Mouse (Mus musculus) heart, postnatal 4 days (tissue): ENCODE data around the gene Alkbh4. TPM values are rescaled to one million over a fixed set of nuclear protein-coding genes. Genes with fewer than 3 reads are reported as not detected.
"Not testable (repeated sequence)": the region's sequence is repeated elsewhere in the genome, so short reads cannot be mapped to it uniquely, and the experiment has no call there.

Source experiments
- DNase-seq: peaks from one replicate; pipeline ENCODE4 v3.0.0; 2021
- total RNA-seq, 2 experiments: library from RNA; stranded (reverse); gene quantifications; 2 replicates each; pipeline ENCODE4 v1.2.3; 2021

Alkbh4 gene
- total RNA-seq, 2 experiments from 2014 or later, result 6.5 to 7.4 TPM

DNA sequence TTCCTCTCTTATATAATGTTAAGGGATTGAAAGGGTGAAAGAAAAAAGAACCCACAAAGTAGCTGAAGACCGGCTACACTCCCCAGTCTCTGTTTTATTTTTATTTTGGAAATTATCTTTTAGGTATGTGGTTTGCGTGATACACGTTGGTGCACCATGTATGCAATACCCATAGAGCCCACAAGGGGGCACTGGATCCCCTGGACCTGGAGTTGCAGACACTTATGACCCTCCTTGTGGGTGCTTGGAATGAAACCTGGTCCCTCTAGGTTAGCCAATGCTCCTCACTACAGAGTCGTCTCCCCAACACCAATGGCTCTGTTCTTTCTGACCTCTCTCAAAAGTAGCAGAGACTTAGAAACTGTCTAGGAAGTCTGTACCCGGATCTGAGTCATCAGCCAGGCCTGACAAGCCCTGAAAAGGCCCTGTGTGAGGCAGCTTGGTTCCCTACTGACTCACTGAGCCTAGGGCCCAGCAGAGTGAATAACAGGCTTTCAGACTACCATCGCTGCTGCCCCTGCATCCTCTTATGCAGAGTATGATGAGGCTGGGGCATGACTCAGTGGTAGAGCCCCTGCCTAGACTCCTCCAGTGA, 7.3 kb downstream of the Alkbh4 start:
- no peak for DNase-seq

DNA sequence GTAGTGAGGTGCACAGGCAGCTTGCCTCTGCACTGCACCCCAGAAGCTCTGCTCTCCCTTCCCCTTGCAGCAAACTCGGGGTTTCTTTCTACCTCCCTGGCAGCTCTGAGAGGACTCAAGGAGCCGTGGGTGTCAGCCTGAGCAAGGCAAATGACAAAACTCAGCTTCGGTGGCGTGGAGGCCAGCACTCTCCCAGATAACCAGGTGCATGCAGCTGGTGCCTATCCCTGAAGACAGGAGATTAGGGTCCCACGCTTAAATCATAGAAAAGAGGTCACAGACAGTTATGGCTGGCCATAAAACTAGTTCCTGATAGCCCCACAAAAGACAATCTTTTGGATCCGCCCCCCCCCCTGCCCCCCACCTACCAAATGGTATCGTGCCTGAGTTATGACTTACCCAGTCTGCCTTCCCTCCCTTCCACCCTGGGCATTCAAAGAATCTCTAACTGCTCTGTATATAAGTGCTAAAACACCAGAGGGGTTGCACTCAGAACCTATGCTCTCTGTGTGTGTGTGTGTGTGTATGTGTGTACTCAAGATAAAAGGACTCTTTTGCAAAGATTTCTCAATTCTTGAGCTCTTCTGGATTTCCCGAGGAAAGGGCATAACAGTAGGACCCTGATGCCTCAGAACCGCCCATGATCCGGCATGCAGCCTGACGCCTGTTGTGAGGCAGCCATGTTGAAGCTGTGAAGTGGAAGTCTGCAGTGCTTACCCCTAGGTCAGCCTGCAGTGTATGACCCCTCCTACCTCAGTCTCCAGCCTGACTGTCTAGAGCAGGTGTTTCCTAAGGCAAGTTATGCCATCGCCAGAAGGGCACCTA, 8.9 kb downstream of the Alkbh4 start:
- DNase-seq, result peak; percentile 60

DNA sequence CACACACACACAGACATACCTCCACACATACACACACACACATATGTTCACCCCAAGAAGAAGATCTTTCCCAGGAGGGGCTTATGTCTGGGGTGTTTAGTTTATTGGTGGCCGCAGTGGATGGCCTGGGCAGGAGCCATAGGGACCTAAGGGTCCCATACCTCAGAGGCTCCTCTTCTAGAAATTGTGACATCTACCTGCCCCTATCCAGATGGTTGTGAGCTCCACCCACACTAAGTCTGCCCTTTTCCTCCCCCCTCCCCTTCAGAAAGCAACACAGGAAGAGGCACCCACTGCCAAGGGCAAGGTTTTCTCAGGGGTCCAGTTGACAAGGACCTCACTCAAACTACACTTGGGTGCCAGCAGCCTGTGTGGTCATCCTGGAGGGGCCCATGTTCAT, 11.0 kb downstream of the Alkbh4 start:
- DNase-seq, result no peak

DNA sequence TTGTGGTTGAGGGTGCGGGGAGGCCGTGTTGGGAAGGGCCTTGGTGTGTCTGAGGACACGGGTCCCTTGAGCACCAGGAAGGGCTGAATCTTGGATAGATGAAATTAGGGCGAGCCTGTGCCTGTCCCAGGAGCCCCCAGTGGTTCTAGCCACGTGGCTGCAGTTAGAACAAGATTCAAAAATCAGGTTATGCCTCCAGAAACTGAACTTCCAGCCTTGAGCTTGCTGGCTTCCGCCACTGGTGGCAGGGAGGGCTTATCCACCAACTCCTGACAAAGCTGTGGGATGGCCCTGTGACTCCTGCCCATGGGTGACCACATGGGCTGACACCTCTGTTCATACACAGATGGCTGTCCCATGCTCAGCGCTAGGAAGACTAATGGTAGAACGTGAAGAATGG, 11.8 kb downstream of the Alkbh4 start:
- no peak for DNase-seq

DNA sequence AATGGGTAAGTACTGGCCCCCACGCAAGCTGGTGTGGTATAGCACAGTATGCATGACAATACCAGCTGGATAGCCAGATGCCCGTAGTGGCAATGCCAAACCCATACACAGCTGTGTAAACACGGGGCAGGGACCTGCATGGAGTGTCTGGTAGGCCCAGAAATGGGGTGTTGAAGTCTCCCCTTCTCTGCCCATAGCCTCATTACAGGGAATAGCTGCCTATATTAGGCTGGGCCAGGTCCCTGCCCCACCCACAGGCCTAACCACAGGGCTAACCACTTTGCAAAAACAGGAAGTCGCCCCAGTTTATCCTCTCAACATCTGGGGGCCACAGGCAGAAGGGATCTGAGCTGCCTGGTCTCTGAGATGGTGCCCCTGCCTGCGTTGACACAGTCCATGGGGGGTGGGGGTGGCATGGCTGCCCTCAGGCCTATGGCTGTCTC, 13.2 kb downstream of the Alkbh4 start:
- not testable (repeated sequence) for DNase-seq

DNA sequence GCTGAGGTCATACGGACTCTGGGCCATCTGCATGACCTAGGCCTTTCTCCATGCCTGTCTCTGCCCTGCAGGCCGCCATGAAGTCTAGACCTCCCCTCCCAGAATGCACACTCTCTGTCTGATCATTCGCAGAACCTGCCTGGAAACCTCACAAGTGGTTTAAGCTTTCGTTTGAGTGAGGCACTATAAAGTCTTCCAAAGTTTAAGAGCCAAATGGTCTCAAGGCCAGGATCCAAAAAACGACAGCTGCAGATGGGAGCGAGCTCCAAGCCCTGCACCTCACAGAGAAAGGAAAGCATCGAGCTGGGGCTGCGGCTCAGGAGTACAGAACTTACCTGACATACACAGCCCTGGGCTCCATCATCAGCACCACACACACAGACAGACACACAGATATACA, 16.4 kb downstream of the Alkbh4 start:
- DNase-seq, result peak; percentile 43

DNA sequence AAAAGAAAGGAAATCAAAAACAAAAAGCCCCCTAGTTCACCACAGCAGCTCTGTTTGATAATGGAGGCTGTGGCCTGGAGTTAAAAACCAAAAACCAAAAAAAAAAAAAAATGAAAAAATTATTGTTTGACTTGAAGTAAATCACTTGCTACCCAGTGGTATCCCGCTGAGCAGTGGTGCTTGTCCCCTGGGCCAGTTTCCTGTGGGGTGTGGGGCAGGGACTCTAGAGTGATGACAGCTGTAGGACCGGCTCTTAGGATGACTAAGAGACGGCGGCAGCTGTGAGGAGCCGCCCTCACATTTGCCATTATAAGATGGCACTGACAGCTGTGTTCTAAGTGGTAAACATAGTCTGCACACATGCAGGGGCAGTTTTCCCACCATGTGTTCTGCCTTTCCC, 19.5 kb downstream of the Alkbh4 start:
- DNase-seq, result peak; percentile 56

DNA sequence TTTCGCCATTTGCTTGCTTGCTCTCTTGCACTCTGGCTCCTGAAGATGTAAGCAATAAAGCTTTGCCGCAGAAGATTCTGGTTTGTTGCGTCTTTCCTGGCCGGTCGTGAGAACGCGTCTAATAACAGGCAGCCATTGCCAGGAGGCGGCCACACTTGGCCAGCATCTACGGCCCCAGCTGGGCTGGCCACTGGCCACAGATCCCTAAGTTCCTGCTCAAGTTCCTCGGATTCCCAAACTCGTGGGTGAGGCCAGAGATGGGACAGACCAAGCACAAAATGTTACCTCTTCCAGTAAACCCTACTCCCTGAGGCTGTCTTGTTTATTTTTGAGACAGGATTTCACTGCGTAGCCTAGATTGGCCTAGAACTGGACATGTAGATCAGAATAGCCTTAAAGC, 24.1 kb downstream of the Alkbh4 start:
- DNase-seq, result peak; percentile 70

DNA sequence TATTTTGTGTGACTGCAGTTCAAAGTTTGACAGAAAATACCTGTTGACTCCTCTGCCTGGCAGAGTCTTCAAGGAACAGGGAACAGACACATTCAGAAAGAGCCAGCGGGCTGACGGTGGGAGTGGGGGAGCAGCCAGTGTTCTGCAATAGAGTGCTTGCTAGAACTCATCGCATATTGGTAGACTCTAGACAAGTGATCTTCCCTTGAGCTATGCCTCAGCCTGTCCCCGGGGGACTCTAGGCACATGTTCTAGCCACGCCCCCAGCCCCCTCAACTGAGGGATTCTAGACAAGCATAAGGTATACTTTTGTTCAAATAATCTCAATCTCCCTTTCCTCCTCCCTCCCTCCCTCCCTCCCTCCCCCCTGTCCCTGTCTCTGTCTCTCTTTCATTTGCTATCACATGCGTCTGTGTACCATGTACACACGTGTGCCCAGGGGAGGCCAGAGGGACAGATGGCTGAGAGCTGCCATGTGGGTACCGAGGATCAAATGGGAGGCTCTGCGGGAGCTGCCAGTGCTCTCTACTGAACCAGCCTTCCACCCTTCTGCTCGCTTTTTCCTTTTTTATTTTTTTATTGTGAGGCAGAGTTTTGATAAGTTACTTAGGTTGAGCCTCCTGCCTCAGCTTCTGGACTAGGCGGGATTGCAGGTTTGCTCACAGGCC, 28.0 kb downstream of the Alkbh4 start:
- no peak for DNase-seq

DNA sequence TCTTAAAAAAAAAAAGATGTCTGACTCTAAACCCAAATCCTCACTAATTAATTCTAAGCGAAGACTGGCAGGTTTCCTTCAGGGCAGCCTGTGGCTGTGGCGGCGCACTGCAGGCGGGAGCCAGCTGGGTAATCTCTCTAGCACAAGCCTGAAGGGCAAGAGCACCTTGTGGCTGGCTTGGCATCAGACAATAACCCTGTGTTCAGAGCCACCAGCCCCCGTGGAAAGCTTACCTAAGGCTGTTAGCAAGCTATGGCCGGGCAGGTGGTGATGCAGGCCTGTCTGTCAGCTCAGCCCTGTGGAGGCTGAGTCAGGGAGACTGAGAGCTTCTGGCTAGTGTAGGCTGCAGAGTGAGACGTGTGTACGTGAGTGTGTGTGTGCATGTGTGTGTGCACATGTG, 29.3 kb downstream of the Alkbh4 start:
- no peak for DNase-seq

DNA sequence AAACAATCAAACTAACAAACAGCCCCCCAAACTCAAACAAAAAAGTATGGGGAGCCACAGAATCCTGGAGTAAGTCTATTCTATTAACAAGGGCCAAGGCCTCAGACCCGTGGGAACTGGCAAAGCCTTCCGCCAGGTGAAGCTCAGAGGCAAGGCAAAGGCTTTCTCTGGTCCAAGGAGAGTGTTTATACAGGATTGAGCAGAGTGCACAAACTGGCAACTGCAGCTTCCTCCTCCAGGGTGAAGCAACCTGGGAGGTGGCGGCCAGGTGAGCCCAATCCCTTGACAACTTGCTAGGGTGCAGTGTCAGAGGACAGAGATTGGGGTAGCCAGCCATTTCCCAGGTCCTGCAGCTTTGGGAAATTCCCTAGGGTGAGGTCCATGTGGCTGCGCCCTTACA, 31.4 kb downstream of the Alkbh4 start:
- no peak for DNase-seq

DNA sequence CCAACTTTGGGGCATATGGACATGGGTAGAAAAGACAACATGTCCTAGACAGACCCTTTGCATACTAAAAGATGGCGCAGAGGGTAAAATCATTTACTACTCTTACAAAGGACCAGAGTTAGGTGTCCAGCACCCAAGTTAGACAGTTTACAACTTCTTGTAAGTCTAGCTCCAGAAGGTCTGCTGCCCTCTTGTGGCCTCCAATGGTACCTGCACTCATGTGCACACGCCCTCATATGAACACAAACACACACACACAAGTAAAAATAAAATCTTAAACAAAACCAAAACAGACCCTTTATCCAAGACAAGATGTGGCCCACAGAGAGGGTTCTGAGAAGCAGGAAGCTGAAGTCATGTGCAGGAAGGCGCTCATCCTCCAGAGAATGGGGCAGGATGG, 32.1 kb downstream of the Alkbh4 start:
- DNase-seq, result no peak

DNA sequence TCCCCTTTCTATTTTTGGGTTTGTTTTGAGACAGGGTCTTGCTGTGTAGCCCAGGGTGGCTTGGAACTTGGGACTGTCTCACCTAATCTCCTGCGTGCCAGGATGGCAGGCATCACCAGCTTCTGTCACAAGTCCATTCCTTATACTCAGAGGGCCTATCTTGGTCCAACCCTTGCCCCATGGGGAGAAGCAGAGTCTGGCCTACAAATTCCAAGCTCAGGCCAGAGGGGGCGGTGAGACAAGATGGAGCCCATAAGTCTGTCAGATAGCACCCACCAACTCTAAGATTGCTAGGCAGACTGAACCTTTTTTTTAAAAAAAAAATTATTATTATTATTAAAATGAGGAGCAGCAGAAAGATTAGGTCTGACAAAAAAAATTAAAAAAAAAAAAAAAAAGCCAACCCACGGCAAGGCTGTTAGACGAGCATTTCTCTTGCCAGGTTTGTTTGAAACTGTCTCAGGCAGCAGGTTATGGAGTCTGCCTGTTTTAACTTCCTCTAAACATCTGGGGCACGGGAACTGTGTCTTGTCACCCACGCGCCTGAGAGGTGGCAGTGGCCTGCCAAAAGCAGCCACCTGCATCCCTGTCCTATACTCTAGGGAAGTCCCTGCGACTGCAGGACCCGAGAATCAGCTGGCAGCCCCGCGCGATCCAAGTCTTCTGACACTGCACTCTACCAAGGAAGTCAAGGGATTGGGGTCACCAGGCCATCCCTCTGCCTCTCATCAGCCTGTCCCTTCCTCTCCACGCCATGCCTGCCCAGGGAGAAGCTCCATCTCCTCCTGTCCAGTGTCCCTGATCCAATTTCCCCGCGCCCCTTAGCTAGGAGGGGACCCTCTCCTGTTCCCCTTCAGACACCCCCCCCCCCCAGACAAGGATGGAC, 33.9 kb downstream of the Alkbh4 start:
- peak; percentile 31 for DNase-seq

DNA sequence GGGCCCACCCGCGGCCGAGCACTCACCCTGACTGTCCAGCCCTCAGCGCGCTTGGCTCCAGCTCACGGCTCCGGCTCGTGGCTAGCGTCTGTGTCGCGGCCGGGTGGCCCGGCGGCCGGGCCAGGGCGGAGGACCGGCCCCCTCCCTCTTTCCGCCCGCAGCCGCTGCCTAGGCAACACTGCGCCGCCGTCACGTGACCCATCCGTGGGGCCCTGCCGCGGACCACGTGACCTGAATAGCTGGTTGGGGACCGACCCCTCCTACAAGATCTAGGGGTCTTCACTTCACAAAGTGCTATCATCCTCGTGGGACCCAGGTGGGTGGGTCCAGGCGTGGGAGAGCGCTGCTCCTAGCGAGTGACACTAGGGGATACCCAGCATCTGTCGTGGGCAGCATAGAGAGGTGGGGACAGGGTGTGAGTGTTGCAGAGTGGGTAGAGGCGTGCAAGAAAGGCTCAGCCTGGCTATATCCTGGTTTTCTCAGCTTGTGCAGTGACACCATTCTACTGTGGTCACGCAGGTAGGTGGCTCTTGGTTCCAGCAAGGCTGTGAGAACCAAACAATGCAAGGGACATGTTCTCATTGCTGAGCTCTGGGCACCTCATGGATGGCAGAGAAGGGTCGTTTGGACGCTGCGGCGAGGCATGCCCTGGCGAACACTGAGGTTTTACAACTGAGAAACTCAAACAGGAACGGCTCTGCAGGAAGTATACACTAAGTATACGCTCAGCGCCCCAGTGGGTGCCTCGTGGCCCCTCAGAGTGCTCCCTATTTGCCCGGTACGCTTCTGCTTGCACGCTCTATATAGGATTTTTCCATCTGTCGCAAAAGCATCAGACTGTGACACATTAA, 34.8 kb downstream of the Alkbh4 start, which contains the start of gene Orai2:
Orai2 (minus strand) TSS at position 202 of the 851 bp plus-strand sequence.
- peak; percentile 78 for DNase-seq

DNA sequence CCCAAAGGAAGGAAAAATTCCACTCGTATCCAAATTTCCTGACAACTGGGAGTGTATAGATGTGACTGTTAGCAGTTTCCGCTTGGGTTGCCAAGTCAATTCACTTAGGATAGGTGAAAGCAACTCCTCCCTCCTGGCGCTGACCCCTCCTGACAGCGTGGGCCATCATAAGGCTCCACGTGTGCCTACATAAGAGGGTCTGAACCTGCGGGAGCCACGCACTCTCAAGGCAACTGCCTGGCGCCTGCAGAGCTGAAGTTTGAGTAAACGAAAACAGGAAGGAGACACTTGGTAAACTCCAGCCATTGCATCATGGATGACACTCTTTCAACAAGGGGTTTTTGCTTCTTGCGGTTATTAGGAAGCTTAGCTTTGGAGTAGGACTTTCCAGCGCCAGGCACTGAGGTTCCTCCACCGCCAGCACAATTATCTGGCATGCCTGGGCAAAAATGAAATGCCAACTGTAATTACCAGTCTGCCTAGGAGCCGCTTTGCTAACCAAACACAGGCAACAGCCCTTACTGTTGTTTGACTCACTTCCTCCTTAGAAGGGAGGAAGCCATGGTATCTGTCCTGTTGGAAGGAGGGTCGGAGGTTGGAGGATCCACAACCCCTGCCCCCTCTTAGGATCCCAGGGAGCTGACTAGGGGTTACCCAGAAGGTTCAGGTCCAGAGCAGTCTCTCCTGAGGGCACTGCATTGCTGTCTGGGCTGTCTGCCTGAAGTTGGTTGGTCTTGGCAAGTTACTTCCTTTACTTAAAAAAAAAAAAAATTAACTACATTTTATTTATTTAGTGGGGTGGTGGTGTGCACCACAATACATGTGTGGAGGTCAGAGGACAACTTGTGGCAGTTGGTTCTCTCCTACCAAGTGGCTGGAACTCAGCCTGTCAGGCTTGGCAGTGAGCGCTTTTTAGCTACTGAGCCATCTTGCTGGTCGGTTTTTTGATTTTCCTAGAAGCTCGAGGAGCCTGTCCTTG, 35.7 kb downstream of the Alkbh4 start:
- DNase-seq, result no peak

DNA sequence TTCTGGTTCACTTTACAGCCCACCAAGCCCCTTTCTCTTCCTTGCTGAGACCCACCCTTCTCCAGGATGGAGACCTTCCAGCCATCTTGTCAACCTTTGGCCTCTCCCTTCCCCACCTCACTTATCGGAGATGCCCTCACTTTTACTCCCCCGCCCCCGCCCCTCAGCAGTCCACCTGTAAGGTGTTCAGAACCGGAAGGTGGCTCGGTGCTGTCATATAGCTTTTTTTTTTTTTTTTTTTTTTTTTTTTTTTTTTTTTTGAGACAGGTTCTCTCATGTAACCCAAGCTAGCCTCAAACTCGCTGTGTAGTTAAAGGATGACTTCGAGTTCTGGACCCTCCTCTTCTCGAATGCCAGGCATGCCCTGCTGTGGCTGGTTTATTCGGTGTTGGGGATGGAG, 37.0 kb downstream of the Alkbh4 start:
- DNase-seq, result no peak

DNA sequence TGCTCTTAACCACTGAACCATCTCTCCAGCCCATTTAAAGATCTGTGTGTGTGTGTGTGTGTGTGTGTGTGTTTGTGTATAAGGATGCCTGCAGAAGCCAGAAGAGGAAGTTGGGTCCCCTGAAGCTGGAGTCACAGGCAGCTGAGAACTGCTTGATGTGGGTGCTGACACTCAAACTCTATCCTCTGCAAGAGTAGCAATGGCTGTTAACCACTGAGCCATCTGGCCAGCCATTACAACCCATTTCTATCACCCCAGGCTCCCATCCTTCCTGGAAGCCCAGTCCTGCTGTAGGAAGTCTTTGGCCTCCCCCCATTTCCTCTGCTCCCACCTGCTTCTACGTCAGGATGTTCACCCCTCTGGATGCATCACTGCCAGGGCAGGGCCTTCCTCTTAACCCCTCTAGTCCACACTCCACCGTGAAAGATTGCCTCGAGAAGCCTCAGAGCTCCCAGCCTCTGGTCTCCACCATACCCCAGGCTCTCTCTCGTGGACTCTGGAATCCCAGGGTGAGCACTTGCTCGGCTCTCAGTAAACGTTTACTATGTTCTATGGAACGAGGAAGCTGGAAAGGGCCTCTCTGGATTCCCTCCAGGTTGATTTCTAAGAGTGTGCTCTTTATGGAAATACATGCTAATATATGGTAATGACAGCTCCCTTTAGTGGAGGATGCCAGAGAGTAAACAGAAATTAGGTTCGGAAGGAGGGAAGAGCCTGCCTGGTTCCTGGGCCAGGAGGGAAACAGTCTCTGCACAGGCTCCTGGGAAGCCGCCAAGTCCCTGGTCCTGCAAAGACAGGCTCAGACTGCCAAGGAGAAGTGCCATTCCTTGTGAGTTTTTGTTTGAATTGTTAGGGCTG, 37.9 kb downstream of the Alkbh4 start:
- peak; percentile 40 for DNase-seq

DNA sequence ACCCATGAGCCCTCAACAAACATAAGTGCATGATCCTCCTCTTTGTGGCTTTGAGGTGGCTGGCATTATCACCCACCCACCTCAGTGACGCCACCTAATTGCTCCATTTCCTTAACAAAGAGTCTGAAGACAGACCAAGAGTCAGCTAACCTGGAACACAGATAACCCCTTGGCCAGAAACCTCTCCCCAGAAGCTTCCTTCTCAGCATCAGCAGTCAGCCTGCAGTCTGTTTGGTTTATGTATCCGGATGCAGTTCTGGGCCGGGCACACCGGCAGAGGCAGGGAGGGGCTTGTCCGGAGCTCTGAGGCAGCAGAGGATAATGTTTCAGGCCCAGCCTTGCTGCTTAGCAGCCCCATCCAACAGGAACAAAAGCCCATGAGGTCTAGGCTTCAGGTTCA, 43.6 kb downstream of the Alkbh4 start:
- no peak for DNase-seq

DNA sequence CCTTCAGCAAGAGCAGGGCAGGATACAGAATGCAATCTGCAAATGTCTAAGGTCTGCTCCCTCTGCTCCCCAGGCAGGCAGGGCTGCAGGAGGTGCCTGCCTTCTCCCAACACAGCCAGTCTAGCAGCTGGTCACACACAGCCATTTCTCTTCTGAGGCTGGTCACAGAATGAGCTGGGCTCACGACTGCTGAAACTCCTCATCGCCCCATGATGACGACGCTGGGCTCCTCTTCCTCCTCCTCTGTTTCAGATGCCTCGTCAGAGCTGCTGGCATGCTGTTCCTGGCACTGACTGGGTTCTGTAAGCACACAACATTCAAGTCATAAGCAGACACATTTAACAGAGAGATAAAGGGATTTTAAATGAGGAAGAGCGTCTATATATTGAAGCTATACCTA, 45.3 kb downstream of the Alkbh4 start:
- DNase-seq, result no peak
